Mouse (Mus musculus) T-helper 2 cell (primary cell): ENCODE data around the gene Gm20547.

Experiments used
- in situ Hi-C: fragments of 300-600 bp; cut with MboI, MseI; formaldehyde crosslinking; loops from one replicate; pipeline ENCODE4 v1.15.1; 2025; ENCODE audit warnings: high pct_unique_total_duplicates

Gene Gm20547

DNA sequence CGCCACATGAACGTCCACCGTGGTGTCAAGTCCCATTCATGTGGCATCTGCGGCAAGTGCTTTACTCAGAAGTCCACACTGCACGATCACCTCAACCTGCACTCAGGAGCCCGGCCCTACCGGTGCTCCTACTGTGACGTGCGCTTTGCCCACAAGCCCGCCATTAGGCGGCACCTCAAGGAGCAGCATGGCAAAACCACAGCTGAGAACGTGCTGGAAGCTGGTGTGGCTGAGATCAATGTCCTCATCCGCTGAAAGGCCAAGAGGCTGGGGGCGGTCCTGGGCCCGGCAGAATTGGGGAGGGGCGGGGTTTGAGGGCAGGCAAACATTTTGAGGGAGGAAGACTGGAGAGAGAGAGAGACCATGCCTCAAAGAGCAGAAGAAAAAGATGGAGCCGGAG is 14.5 kb upstream of the Gm20547 start:
- in situ Hi-C loops = no loop called here

- in situ Hi-C loops = no loop called here
Measured at GRCm38 (mm10) chr17:34895724-34896123, 13.9 kb upstream of the Gm20547 start.

DNA sequence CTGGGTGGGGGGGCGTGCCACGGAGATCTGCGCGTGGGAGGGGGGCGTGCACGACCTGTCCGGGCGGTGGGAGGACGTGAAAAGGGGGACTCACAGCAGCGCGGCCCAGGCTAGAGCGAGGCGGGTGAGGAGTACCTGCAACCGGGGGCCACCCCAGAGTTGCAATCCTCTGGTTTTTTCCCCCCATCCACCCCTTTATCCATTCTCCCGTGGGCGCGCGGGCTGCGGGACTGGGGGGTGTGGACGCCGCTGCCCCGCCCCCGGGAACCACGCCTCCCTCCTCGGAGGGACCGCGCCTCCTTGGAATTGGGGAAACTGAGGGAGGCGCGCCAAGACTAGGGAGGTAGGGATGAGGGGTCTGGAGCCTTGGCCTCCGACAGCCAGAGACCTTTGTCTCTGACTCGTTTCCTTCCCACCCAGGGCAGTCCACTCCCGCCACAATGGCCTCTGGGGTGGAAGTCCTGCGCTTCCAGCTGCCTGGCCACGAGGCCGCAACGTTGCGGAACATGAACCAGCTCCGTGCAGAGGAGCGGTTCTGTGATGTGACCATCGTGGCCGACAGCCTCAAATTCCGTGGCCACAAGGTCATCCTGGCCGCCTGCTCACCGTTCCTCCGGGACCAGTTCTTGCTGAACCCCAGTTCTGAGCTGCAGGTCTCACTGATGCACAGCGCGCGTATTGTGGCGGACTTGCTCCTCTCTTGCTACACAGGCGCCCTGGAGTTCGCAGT is 13.1 kb upstream of the Gm20547 start:
- in situ Hi-C loops = no loop called here

DNA sequence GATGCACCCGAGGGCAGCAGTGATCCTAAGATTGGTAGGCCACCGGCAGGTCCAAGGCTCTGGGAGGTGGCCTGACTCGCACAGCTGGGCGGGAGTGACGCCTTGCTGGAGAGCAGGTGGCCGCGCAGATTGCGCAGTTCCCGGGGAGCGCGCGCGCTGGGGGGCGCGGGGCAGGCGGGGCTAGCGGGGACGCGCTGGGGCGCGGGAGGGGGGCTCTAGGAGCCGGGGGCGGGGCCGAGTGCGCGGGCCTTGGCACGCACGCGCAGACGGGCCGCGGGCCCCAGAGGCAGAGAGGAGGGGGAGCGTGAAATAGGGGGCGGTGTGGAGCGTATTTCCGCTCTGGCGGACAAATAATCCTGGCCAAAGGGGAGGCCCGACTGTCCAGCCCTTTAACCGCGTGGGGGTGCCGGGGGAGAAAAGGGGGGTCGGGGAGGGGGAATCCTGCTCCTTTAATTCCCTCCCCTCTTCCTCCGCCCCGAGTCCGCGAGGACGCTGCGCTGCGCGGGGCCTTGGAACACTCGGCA is 12.3 kb upstream of the Gm20547 start:
- in situ Hi-C loops = no loop called here

GRCm38 (mm10) chr17:34893072-34893824 is 11.4 kb upstream of the Gm20547 start:
- in situ Hi-C loops = no loop called here

GRCm38 (mm10) chr17:34891377-34891776 is 9.5 kb upstream of the Gm20547 start:
- in situ Hi-C loops = no loop called here

- in situ Hi-C loops = no loop called here
Measured at GRCm38 (mm10) chr17:34890074-34890743, 8.4 kb upstream of the Gm20547 start.

DNA sequence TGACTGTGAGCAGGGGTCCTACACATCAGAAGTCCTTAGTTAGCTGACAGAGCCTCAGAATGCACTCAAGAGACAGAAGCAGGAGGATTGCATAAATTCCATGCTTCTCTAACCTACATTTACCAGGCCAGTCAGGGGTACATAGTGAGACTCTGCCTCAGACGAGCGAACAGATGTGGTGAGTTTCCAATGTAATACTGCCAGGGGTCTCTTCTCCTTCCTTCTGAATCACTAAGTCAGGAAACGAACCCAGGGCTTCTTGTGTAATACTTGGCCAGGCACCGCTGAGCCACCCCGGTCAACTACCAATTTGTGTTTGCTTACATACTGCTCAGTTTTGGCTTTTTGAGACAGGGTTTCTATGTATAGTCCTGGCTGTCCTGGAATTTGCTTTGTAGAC is 6.1 kb upstream of the Gm20547 start:
- in situ Hi-C loops = no loop called here

- in situ Hi-C loops = no loop called here
Measured at GRCm38 (mm10) chr17:34885615-34886014, 3.8 kb upstream of the Gm20547 start.

- in situ Hi-C loops = no loop called here
Measured at GRCm38 (mm10) chr17:34884704-34885103, 2.9 kb upstream of the Gm20547 start.

DNA sequence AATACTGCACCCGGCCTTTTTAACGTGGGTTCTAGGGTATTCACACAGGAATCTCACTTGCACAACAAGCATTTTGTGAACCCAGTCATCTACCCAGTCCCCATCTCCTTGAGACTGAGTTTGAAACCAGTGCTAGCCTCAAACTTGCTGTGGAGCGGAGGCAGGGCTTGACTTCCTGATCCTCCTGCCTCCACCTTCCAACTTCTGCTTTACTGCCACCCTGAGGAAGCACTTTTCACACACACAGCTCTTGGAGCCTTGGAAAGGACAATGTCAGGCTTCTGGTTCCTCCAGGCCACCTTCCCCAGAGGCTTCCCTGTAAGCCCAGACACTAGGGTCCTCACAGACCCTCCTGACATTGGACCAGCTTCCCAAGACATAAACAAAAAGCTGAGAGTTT is 1.5 kb upstream of the Gm20547 start:
- in situ Hi-C loops = no loop called here

DNA sequence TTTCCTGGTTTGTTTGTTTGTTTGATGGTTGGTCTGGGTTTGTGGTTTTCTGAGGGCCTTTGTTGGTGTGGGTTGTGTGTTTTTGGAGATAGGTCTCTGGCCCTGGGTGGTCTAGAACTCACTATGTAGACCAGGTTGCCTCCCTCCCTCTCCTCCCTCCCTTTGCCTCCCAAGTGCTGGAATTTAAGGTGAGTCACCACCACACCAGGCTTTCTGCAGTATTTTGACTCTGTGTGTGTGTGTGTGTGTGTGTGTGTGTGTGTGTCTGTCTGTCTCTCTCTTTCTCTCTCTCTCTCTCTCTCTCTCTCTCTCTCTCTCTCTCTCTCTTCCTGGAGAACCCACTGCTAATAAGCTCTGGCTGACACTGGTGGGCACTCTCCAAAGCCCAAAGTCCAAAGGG is 676 bp downstream of the Gm20547 start:
- in situ Hi-C loops = no loop called here

DNA sequence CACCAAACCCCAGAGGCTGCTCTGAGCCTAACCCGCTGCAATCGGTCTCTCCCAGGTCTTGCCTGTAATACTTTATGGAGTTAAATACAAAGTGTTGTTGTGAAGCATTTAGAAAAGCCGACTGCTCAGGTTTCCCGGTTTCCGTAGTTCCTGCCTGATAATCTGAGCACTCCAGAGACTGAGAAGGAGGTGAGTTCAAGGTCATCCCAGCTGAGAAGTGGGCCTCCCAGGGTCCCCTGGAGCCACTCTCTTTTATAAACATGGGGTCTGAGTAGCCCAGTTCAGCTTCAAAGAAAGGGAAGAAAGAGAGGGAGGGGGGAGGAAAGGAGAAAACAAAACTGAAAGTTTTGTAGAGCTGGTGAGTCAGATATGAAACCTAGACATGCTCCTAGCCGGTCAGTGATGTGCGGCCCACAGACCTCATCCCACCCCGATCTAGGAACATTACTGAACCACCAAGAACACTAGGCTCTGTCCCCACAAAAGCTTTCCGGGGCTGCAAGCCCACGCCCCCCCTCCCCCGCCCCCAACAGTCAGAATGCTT is 2.4 kb downstream of the Gm20547 start, which contains the start of gene Zbtb12:
Gene Zbtb12 (plus strand): TSS at position 148 of the 544 bp plus-strand sequence.
- in situ Hi-C loops = no loop called here

- in situ Hi-C loops = no loop called here
Measured at GRCm38 (mm10) chr17:34874321-34874720, 7.5 kb downstream of the Gm20547 start.

- in situ Hi-C loops = no loop called here
Measured at GRCm38 (mm10) chr17:34865981-34866380, 15.9 kb downstream of the Gm20547 start.

DNA sequence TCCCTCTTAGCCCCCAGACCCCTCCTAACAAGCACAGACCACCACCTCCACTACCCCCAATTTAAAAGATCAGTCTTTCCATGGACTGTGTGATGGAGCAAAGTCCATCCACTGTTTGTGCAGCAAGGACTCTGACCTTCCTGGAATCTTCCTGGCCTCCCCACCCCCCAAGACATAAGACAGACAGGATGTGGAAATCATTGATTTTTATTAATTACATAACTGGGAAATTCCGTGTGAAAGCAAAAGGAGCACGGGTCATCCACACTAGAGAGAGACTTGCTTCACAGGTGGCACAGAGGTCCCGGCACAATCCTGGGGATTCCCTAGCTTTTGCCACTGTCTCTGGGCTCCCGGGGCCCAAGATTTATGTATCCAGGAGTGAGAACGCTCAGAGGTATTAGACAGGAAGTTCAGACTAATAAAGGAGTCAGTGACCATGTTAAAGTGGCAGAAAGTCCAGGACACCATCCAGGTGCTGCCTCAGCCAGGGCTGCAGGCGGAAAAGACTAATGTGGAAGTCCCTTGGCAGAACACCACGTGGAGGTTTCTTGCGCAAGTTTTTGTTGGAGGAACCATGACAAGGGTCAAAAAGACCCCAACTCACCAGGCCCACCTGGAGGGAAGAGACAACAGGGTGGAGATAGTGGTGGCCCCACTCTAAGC is 19.3 kb downstream of the Gm20547 start, which contains the start of gene Cfb:
Gene Cfb (minus strand): TSS at position 103 of the 666 bp plus-strand sequence.
- in situ Hi-C loops = no loop called here

- in situ Hi-C loops = no loop called here
Measured at GRCm38 (mm10) chr17:34861704-34862415, 20.0 kb downstream of the Gm20547 start.

GRCm38 (mm10) chr17:34860514-34860913 is 21.3 kb downstream of the Gm20547 start:
- in situ Hi-C loops = no loop called here

GRCm38 (mm10) chr17:34858670-34859069 is 23.2 kb downstream of the Gm20547 start:
- in situ Hi-C loops = loop anchor here (5.0 kb wide), 1 partner anchor 54 kb away; the partner anchor contains the start of gene Slc44a4

DNA sequence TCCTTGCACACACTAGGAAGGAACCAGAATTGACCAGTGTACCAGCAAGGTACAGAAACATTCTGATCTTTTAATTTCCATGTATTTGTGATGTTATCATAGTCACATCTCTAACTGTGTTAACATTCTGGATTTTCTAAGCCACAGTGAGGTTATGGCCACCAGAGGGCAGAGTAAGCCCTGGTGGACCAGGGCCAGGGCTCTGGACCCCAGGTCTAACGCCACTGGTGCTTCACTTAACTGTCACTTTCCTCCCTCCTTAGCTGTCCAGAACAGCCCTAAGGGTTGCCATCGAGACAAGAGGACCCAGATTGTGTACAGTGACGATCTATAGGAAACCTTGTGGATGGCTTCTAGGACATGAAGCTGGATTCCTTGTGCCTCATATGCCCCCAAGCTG is 26.0 kb downstream of the Gm20547 start:
- in situ Hi-C loops = loop anchor here (5.0 kb wide), 1 partner anchor 56 kb away; the partner anchor contains the start of gene Slc44a4
